Mouse (Mus musculus) cerebellum, adult 9-11 months (tissue): ENCODE measurements around the gene Ptpn7.

Experiments
- DNase-seq: peaks from one replicate; pipeline ENCODE4 v3.0.0; 2022

The Ptpn7 gene

DNA sequence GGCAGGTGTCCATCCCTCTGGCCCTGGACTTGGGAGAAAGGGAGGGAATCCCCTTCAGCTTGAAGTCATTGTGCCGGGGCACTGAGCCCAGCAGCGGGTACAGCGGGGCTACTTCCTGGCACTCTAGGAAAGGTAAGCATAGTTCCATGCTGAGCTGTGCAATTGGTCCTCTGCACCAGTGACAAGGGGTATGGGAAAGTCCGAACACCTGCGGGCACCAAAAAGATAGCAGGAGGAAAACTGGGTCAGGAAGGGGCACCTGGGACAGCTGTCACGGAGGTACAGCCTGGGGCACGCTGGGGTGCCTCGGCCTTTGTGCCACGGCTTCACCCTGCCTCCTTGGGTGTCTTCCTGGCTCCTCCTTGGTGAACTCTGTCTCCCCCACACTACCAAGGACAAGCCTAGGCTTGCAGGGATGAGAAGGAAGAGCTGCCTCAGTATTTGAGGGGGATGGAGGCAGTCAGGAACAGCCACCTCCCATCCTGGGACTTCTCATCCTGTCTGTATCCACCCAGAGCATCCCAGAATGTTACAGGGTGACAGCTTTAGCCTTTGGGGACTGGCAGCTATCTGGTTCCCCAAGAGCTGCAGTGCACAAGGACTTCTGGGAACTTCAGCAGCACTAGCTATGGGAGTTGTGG lies 2.8 kb upstream of the Ptpn7 start:
- DNase-seq: no peak

DNA sequence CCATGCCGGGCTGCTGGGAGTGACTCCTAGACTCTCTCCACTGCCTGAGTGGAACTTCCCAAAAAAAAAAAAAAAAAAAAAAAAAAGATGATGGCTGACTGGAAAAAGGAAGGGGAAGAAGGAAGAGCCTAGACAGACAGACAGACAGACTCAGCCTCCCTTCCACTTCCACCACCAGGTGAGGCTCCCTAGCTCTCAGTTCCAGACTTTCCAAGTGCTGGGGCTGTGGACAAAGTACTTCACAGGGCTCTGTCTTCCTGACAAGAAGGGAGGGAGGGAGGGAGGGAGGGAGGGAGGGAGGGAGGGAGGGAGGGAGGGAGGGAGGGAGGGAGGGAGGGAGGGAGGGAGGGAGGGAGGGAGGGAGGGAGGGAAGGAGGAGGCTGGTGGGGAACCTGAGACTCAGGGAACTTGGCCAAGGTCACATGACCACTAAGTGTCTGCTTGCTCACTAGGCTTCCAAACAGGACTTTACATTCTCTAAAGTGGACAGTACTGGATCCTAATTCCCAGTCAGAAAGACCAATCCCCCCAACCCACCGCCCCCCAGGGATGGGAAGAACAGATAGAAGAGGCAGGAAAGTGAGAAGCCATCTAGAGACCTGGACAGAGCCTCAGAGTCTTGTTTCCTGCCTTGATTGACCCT lies 2.0 kb upstream of the Ptpn7 start:
- DNase-seq: no peak

DNA sequence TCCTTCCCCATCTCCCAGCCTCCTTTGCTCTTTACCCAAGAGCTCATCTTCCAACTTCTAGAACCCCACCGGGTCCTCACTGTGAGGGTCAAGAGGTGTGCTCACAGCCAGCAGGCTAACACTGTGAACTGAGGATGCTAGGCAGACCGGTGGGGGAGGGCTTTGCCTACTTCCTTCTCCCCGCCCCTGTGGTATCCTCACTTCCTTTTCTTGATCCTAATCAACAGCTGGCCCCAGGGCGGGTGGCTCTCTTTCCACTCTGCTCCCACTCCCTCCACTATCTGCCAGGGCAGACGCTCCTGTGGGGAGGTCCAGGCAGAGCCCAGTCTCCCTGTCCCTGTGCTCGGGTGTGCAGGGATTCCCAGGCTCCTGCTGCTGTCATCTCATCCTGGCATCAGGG lies 1.5 kb upstream of the Ptpn7 start:
- DNase-seq: no peak

DNA sequence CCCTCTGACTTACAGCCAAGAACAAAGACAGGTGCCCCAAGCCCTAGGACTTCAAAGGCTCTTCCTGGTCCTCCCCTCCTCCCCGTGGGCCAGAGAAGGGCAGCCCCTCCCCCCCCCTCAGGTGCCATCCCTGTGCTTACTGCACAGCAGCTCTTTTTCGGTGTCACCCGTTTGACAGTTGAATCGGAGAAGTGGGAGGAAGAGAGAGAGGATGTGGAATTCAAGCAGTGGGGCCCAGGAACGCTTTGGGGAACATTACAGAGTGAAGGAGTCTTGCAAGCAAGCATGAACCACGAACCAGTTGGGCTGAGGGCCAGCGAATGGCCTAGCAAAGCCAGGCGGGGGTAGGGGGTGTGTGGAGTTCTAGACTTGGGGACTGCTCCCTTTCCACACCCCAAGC lies 940 bp upstream of the Ptpn7 start:
- no peak for DNase-seq

DNA sequence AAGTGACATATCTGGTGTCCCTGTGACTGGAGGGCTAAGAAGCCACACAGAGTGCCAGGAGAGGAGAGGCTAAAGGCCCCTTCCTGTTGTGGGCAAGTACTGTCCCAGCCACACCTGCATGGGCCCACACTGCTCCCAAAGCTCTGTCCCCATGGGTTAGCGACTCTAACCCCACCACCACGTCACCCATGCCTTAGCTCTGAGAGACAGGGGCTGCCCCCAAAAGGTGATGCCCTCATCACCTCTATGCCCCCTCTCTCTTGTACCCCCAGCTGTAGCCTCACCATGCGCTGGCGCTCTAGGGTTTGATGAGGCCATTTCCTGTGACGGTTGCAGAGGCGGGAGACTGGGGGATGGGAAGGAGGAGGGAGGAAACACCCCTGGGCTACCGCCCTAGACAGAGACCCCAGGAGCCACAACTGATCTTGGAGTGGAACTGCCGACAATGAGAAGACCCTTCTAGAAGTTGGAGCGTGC lies 431 bp downstream of the Ptpn7 start:
- DNase-seq: no peak

GRCm38 (mm10) chr1:135133678-135134435 lies 1.4 kb downstream of the Ptpn7 start:
- no peak for DNase-seq

- no peak for DNase-seq
These were observed 2.7 kb downstream of the Ptpn7 start for GRCm38 (mm10) chr1:135135111-135135787.

GRCm38 (mm10) chr1:135136500-135136899 lies 4.0 kb downstream of the Ptpn7 start:
- DNase-seq: no peak

GRCm38 (mm10) chr1:135139906-135140305 lies 7.4 kb downstream of the Ptpn7 start:
- DNase-seq: no peak

- DNase-seq: no peak
These were observed 10.0 kb downstream of the Ptpn7 start for GRCm38 (mm10) chr1:135142452-135142851.

DNA sequence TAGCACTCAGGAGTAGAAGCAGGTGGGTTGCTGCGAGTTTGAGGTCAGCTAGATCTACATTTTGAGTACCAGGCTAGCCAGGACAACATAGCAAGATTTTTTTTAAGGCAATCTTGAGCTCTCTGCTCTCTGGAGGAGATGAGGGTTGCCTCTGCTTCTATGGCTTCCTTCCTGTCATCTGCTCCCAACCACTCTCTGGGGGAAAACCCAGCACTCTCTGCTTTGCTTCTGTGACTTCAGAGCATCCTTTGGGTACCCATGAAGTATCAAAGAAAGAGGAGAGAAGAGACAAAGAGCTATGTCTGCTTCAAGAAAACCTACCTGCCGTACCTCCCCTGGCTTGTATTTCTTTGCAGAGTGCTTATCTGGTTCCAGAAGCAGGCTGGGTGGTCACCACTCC lies 11.4 kb downstream of the Ptpn7 start:
- no peak for DNase-seq

- DNase-seq: peak; percentile 90
These were observed 13.8 kb downstream of the Ptpn7 start, which contains the start of gene Arl8a for GRCm38 (mm10) chr1:135146077-135146945. Gene Arl8a, plus strand, starts transcription at chr1:135146824.

GRCm38 (mm10) chr1:135146946-135147701 lies 14.6 kb downstream of the Ptpn7 start:
- DNase-seq: peak; percentile 88

DNA sequence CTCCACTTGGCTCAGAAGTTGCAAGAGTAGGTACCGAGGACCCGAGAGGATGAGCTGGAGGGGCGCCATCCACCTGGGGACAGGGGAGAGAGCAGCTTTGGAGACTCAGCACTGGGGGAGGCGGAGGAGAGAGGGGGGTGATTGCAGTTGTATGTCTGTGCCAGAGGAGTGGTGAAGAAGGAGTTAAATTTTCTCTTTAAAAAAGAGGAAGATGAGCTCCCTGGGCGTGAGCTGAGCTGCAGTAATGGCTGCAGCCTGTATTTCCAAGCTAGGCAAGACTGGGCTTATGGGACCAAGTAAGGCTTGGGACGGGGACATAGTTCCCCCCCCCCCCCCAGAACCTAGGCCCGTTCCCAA lies 15.2 kb downstream of the Ptpn7 start:
- DNase-seq: no peak

- no peak for DNase-seq
These were observed 16.0 kb downstream of the Ptpn7 start for GRCm38 (mm10) chr1:135148476-135148875.

- no peak for DNase-seq
These were observed 16.5 kb downstream of the Ptpn7 start for GRCm38 (mm10) chr1:135148996-135149395.

DNA sequence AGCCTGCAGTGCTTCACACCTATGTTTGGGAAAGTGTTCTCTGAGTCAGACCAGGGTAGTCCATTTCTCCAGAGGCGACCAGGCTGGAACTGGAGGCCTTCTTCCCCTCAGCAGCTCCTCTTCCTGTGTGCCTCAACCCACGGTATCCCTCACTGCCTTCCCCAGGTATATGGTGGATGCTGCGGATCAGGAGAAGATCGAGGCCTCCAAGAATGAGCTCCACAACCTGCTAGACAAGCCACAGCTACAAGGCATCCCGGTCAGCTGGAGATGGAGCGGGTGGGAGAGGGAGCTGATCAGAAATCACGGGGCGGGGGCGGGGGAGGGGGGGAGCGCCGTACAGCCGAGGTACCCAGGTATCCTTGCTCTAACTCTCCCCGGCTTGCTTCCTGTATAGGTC lies 21.5 kb downstream of the Ptpn7 start:
- DNase-seq: no peak

- peak; percentile 86 for DNase-seq
These were observed 22.0 kb downstream of the Ptpn7 start for GRCm38 (mm10) chr1:135154411-135154959.

DNA sequence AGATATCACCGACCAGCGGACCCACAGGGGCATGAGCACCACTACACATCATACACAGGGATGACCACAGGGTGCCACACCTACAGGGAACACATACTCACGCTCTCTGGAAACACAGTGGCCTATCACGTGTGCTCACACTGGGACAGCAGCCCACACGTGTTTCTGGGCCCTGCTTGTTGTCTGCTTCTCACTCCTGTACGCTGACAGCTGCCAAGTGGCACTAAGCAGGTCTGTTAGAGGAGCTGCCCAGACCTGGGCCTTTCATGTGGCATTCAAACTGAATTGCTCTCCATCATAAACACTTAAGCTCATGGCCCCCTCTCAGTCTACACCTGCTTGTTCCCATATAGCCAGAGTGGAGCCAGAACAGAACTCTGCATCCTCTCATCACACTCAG lies 23.8 kb downstream of the Ptpn7 start:
- DNase-seq: no peak

DNA sequence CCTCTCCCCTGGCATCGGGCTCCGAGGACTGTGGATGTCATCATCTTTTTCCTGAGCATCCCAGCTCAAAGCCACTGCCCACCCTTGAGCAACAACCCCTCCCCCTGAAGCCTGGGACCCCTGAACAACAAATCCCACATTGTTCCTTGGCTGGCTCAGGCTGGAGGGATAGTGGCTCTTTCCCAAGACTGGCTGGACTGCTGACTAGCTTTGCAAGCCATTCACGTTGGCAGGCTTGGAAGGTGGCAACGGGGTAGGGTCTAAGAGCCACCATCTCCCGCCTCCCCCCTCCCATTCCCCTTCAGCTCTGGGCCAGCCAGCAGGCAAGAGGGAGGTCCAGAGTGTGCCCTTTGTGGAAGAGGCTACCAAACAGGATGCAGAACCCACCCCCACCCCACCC lies 26.1 kb downstream of the Ptpn7 start:
- peak; percentile 65 for DNase-seq

GRCm38 (mm10) chr1:135159074-135159473 lies 26.6 kb downstream of the Ptpn7 start:
- DNase-seq: no peak
